Mouse (Mus musculus) C2C12 (cell line): ENCODE data around the gene Grm4. TPM values are rescaled to one million over a fixed set of nuclear protein-coding genes. Genes with fewer than 3 reads are reported as not detected.

Source experiments
- H3K27me3 ChIP-seq: one replicate; pipeline ENCODE4 v1.6.1; 2011; ENCODE audit not compliant: control insufficient read depth, insufficient read depth, insufficient read length
- H3K36me3 ChIP-seq: one replicate; pipeline ENCODE4 v1.6.1; 2011; ENCODE audit not compliant: control insufficient read depth, insufficient read depth
- H3K4me3 ChIP-seq: one replicate; pipeline ENCODE4 v1.5.1; 2011; ENCODE audit warnings: mild to moderate bottlenecking, control low read depth; ENCODE audit not compliant: poor library complexity, insufficient read depth, severe bottlenecking
- H3K79me2 ChIP-seq: one replicate; pipeline ENCODE4 v1.6.1; 2011; ENCODE audit not compliant: control insufficient read depth, insufficient read depth
- H3K79me3 ChIP-seq: one replicate; pipeline ENCODE4 v1.6.1; 2011; ENCODE audit warnings: low read depth, control low read depth
- H3ac ChIP-seq: one replicate; pipeline ENCODE3; 2011; ENCODE audit warnings: low read depth; ENCODE audit not compliant: control insufficient read depth, insufficient read length
- CEBPB ChIP-seq: IDR thresholded peaks from one replicate; pipeline ENCODE4 v1.6.1; 2011; ENCODE audit warnings: low read depth, mild to moderate bottlenecking, control low read depth, moderate library complexity
- CTCF ChIP-seq: IDR thresholded peaks from one replicate; pipeline ENCODE4 v1.5.1; 2011; ENCODE audit not compliant: control insufficient read depth, insufficient read depth, insufficient read length
- FOSL1 ChIP-seq: IDR thresholded peaks from one replicate; pipeline ENCODE4 v1.8.0; 2011; ENCODE audit warnings: mild to moderate bottlenecking, low read length; ENCODE audit not compliant: poor library complexity, insufficient read depth, severe bottlenecking
- MAX ChIP-seq: IDR thresholded peaks from one replicate; pipeline ENCODE4 v1.6.1; 2011; ENCODE audit warnings: mild to moderate bottlenecking, control low read depth
- MYOD1 ChIP-seq: IDR thresholded peaks from one replicate; pipeline ENCODE4 v1.6.1; 2011; ENCODE audit warnings: low read depth; ENCODE audit not compliant: control insufficient read depth, insufficient read length
- MYOG ChIP-seq: IDR thresholded peaks from one replicate; pipeline ENCODE4 v1.6.1; 2011; ENCODE audit not compliant: control insufficient read depth, insufficient read length; ENCODE audit errors: extremely low read depth
- USF1 ChIP-seq: IDR thresholded peaks from one replicate; pipeline ENCODE4 v1.6.1; 2011; ENCODE audit warnings: low read depth, mild to moderate bottlenecking, control low read depth, moderate library complexity
- polyA plus RNA-seq: library from polyadenylated mRNA; unstranded; fragments of >200 nt; fragmentation: generic; extraction: Trizol; gene quantifications from one replicate; pipeline ENCODE4 v1.2.1, GENCODE M21; 2012; ENCODE audit warnings: missing spikeins

The Grm4 gene
- polyA plus RNA-seq, 1 experiment: not detected

DNA sequence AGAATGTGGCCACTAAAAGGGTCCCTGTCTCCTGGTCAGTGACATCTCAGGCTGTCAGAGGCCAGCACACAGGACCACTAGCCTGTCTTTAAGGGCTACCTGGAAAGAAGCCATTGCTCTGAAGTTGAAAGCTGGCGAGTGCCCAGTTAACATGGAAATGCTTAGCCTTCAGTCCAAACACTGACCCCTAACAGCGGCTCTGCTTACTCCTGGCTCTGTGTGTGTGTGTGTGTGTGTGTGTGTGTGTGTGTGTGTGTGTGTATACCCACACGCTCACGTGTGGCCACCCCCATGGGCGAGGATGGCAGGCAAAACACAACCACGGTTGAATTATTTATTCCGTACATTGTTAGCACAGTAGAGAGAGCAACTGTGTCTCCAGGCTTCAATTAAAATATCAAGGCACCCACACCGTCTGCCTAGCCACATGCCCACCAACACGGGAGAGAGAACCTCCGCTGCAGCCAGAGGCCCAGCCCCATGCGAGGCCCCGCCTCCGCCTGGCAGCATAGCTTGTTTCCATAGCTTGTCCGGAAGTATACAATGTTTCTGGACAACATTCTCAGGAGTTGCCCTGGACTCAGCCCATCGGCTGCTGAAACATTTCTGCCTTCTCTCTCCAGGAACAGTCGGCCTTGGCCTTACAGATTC, 32.9 kb downstream of the Grm4 start:
- no peak overlapping the region for H3ac ChIP-seq
- no peaks in the 10 kb centered on the region for H3K36me3 ChIP-seq
- no peak overlapping the region for H3K4me3 ChIP-seq
- H3K27me3 ChIP-seq: peaks cover 86% of the 10 kb centered on the region
- H3K79me2 ChIP-seq: no peaks in the 10 kb centered on the region
- TF ChIP-seq CTCF (no peak), MYOG (no peak), FOSL1 (no peak), CEBPB (no peak), MAX (no peak)
- no peaks in the 10 kb centered on the region for H3K79me3 ChIP-seq

DNA sequence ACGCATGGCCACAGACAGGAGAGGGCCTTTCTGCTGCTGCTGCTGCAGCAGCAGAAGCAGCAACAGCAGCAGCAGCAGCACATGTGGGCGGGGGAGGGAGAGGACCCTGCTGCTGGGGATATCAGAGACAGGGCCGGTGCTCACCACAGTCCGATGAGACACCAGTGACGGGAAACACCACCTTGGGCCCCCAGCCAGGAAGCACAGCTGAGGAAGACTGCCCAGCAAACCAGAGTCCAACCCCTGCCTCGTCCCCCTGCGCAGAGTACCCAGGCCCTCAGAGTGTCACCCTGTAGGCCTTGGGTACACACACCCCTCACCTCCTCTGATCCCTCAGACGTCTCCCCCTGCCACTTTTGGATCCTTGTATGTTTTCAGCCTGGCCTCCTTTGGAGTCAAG, 35.3 kb downstream of the Grm4 start:
- Histone ChIP-seq H3K36me3 (no peaks in the 10 kb centered on the region), H3K79me3 (no peaks in the 10 kb centered on the region), H3ac (no peak overlapping the region), H3K4me3 (no peak overlapping the region), H3K27me3 (peaks cover 80% of the 10 kb centered on the region), H3K79me2 (no peaks in the 10 kb centered on the region)
- TF ChIP-seq USF1 (no peak), MAX (no peak), MYOD1 (no peak), MYOG (no peak), FOSL1 (no peak), CEBPB (no peak), CTCF (no peak)

DNA sequence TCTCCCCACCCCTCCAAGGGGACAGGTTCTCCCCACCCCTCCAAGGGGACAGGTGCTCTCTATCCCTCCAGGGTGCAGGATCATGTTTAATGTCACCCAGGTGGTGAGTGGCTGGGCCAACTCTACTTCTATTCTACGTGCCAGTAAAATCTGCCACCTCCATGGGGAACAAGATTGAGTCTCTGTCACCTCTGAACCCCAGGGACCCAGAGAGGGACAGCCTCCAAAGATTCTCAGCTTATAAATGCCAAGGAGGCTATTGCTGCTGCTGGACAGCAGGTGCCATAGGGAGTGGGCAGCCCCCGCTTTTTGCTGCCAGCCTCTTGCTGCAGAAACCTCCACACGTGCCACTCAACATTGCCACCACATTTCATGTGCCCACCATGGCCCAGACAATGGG, 37.6 kb downstream of the Grm4 start:
- TF ChIP-seq MYOD1 (no peak), MAX (no peak), MYOG (no peak), CTCF (no peak), CEBPB (no peak), USF1 (no peak), FOSL1 (no peak)
- Histone ChIP-seq H3K79me2 (no peaks in the 10 kb centered on the region), H3K4me3 (no peak overlapping the region), H3K36me3 (no peaks in the 10 kb centered on the region), H3ac (no peak overlapping the region), H3K79me3 (no peaks in the 10 kb centered on the region), H3K27me3 (peaks cover 73% of the 10 kb centered on the region)

DNA sequence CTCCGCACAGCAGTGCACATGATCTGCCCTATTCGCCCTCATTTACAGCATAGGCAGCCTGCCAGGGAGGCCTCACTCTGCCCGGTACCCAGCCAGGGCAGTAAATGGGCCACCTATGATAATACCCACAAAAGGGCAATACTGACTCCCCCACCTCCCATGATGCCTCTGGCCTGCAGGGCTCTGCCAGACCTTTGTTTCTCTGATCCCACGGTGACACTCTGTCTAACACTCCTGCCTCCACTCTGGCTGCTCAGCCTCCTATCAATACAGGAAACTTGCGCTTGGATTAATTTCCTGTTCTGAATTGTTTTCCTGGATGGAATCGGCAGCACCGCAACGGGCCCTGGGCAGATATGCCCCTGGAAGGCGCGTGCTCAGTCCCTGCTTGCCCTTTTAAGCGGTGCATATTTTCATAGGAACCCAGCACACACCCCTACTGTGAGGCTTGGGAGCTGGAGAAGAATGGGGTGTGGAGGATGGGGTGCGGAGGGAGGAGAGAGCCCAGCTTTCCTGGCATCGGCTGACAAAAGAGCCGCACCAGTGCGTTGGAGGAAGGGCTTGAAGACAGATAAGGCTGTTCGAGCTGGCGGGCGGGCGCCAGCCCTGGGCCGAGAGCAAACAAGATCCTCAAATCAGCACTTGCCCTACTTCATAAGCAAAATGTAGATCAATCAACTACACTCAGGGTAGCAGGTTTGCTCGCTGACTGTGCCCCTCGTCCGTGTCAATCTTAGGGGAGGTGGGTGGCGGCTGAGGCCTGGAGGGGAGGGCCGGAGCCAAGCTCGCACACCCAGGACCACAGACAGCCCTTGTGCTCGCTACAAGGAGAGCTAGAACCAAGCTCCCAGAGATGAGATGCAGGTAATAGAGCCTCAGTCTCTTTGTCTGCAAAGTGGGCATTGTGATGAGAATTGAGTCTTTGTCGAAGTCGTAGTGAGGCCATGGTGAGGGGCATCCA, 40.8 kb downstream of the Grm4 start:
- TF ChIP-seq MYOD1 (no peak), CEBPB (no peak), CTCF (no peak), MYOG (no peak), USF1 (no peak), MAX (no peak), FOSL1 (no peak)
- Histone ChIP-seq H3K79me2 (no peaks in the 10 kb centered on the region), H3K27me3 (peaks cover 63% of the 10 kb centered on the region), H3K36me3 (no peaks in the 10 kb centered on the region), H3ac (no peak overlapping the region), H3K4me3 (no peak overlapping the region), H3K79me3 (no peaks in the 10 kb centered on the region)

DNA sequence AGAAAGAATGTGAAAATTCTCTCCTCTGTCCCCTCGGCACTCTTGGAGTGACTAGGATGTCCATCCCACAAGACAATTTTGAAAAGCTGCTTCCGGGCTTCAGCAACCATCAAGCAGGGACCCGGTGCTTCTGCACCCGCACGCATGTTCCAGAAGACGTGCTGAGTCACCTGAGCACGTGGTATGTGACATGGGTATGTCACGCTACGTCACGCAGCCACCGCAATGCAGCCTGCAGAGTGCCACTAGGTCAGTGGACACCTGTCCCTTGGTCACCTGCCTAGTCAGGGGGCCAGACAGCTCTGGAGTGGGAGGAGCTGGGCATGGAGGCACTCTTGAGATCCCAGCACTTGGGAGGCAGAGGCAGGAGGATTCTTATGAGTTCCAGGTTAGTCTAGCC, 45.6 kb downstream of the Grm4 start:
- Histone ChIP-seq H3K79me2 (no peaks in the 10 kb centered on the region), H3ac (no peak overlapping the region), H3K4me3 (no peak overlapping the region), H3K79me3 (no peaks in the 10 kb centered on the region), H3K27me3 (peaks cover 61% of the 10 kb centered on the region), H3K36me3 (no peaks in the 10 kb centered on the region)
- TF ChIP-seq CEBPB (no peak), USF1 (no peak), MAX (no peak), CTCF (no peak)

DNA sequence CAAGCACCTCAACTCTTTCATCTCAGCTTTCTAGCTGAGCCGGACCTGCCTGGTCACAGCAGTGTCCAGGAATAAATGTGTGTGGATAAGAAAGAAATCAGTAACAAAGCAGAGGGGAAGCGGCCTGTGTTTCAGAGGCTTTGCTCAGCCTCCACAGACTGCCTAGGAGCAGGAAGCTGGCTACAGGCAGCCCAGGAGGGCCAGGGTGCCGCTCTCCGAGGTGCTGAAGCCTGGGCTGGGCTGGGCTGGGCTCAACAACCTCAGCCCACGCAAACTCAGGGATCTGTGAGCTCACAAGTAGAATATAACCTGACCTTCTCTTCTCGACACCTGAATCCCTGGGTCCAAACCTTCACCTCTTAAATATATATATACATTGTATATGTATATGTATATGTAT, 54.6 kb downstream of the Grm4 start:
- no peak overlapping the region for H3K4me3 ChIP-seq
- TF ChIP-seq MYOD1 (no peak), USF1 (no peak), CTCF (no peak), MAX (no peak), CEBPB (no peak), FOSL1 (no peak), MYOG (no peak)
- H3ac ChIP-seq: no peak overlapping the region
- H3K79me3 ChIP-seq: no peaks in the 10 kb centered on the region
- H3K36me3 ChIP-seq: no peaks in the 10 kb centered on the region
- no peaks in the 10 kb centered on the region for H3K79me2 ChIP-seq
- H3K27me3 ChIP-seq: peaks cover 35% of the 10 kb centered on the region
